Mouse (Mus musculus) layer of hippocampus, adult 8-10 months (tissue): ENCODE results near the gene Stx1a. TPM values are rescaled to one million over a fixed set of nuclear protein-coding genes. Genes with fewer than 3 reads are reported as not detected.
"Not testable (repeated sequence)": the region's sequence is repeated elsewhere in the genome, so short reads cannot be mapped to it uniquely, and the experiment has no call there.

ENCODE experiments used
- DNase-seq, 2 experiments: peaks; one replicate each; pipeline ENCODE4 v3.0.0; 2022; ENCODE audit warnings: low spot score in 2 of 2
- total RNA-seq, 4 experiments: library from RNA; stranded (reverse); gene quantifications; 2 replicates each; pipeline ENCODE4 v1.2.4; 2022

The Stx1a gene
- total RNA-seq, 4 experiments from 2014 or later = 84.7 to 93.8 (median 89.2) TPM

DNA sequence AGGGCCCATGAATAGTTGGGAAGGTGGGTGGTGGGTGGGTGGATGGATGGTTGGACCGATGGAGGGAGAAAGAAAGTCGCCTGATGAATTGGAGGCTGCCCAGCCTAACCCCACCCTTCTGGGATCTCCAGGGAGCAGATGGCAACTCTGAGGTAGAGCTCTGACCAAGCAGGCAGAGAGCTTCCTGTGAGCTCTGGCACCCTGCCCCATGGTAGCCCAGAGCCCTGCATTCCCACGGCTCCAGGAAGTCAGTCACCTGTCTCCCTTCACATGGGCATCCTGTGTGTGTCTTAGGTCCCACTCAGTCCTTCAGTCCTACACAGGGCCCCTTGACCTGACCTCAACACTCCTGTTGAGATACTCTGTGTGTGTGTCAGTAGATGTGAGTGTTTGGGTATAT is 14.7 kb downstream of the Stx1a start:
- DNase-seq = no peak

DNA sequence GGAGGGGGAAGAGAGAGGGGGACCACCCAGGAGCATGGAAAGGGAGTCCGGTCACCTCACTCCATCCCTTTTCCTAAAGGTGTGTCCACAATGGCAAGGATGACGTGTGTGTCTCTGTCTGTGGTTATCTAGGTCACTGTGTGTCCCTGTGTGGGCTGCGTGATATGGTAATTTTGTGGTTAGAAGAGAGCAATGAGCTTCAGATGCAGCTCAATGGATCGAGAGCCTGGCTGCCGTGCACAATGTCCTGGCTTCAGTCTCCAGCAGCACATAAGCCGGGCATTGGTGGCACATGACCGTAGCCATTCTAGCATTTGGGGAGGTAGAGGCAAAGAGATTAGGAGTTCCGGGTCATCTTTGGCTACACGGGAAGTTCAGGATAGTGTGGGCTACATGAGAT is 16.3 kb downstream of the Stx1a start:
- no peak for DNase-seq

DNA sequence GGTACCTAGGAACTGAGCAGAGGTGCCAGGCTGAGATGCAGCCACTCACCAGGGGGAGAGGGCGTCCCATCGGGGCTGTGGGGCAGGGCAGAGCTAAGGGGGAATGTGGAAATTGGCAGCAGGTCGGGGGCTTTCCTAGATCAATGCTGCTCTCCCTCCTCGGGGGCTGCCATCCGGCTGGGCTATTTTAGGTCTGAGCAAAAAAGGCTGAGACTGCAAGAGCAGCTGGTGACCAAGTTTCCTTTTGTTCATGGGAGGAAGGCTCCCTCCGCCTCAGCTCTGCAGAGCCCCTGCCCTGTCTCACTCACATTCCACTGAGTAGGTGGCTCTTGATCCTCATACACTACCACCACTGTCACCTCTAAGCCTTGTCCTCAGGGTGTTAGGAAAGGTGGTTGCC is 16.8 kb downstream of the Stx1a start:
- no peak for DNase-seq

DNA sequence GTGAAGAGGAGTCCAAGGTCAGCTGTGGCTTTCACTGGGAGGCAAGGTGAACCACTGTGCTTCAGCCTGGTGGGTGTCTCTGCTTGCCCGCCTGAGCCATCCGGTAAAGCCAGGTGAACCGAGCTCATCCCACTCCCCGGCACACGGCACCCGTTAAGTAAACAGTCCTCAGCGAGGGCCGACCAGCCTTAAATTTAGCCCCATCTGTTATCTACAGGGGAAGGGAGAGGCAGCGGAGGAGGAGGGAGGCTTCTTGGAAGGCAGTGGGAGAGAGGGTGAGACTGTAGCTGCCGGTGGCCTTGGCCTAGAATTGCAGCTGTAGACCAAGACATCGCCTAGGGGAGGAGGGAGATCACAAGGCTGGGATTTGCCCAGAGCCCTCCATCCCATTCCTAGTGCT is 17.5 kb downstream of the Stx1a start:
- DNase-seq = no peak

DNA sequence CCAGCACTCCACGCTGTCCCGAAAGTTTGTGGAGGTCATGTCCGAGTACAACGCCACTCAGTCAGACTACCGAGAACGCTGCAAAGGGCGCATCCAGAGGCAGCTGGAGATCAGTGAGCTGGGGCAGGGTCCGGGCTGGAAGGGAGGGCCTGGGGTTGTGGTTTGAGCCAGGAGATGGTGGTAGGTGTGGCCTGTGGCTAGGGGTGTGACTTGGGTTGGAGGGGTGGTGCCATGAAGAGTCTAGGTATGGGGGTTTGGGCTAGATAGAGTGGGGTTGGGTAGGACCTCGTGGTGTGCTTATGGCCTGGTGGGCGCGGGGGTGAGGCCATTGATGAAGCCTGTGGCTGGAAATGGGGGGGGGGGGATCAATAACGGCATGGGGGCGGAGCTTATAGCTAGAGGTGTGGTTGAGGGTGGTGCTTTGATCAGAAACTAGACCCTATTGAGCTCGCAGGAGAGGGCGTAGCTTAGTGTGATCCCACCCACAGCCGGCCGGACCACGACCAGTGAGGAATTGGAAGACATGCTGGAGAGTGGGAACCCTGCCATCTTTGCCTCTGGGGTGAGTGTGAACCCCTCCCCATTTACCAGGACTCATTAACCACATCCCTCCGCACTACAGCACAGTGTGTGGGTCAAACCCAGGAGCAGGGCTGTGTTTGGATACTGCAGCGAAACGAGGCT is 19.0 kb downstream of the Stx1a start:
- DNase-seq = no peak

DNA sequence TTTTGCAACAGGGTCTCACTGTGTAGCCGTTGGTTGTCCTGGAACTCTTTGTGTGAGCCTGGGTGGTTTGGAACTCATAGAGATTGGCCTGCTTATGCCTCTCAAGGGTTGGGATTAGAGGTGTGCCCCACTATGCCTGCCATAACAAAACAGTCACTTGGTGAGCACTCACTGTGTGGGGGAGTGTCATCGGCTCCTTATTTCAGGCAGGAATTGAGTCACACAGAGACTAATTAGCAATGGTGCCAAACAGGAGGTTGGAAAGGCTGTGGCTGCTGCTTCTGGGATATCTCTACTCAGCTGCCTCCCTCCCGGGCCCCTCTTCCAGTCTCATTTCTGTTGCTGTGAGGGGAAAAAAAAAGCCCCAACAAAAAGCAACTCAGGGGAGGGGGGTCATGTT is 21.3 kb downstream of the Stx1a start:
- DNase-seq = no peak

DNA sequence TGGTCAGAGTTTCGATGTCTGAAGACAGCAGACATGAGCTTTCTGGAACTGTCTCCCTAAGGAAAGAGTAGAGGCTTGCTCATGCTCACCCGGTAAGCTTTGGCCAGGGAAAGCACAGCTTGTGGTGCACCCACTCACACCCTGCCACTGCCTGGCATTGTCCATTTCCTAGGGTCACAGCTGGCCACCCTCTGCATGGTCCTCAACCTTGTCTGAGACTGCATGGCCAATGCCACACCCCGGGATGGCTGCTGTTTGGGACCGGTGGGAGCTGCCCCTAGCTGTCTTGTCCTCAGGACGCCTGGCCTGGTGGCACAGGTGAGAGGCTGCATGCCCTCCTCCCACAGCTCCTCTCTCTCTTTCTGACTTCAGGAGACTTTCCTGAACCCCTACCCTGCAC is 25.3 kb downstream of the Stx1a start:
- DNase-seq = no peak

DNA sequence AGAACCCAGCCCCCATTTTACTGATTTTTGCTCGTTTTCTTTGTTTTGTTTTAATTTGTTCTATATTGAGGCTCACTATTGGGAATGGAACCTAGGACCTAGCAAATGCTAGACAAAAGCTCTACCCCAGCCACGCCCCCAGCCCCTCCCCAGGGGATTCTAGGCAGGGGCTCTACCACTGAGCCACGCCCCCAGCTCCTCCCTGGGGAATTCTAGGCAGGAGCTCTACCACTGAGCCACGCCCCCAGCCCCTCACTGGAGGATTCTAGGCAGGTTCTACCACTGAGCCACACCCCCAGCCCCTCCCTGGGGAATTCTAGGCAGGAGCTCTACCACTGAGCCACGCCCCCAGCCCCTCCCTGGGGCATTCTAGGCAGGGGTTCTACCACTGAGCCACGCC is 26.0 kb downstream of the Stx1a start:
- not testable (repeated sequence) for DNase-seq

DNA sequence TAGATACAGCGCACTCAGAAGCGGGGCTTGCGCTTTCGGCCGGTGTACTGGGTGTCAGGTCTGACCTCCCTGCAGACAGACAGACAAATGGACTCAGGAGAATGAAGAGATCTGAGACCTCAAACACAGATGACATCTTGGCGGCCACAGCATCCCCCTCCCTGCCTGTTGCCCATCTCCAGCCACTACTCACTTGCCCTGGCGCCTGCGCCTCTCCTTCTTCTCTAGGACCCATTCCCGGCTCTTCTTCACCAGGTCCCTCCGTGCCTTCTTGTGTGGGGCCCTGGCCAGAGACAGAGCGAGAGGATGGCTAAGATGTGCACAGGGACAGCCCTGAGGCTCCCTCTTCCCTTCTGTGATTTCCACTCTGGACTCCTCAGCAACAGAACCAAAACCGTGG is 30.1 kb downstream of the Stx1a start:
- no peak for DNase-seq

DNA sequence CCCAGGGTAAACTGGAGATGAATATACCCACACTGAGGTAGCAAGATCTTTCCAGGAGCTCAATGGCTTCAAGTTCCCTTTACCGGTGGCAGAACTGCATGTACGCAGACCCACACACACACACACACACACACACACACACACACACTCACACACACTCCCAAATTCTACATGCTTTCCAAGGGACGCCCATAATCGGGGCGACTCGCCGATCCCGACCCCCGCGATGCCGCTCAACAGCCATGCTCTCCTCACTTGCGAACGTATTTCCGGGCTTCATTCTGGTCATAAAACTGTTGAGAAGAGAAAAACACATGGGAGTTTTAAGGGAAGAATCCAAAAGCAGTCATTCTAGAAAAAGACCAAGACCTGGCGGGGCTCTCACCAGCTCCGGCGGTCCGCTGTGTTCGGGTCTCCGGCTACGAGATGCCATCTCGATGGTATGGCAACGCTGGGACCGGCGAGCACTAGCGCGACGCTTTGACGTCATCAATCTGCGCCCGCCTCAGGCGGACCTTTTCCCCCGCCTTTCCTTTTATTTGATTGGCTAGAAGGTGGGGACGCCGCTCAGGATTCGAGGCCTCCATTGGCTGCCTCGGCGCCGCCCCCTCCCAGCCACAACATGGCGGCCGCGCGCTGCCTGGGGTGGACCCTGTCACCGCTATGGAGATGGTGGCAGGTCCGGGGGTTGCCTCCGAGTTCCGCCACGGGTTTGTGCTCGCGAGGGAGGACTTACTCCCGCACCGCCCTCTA is 40.5 kb downstream of the Stx1a start, which contains the start of gene Dnajc30:
Gene Dnajc30 (plus strand): TSS at position 574 of the 753 bp plus-strand sequence.
- peak; percentile 96 to 98 for DNase-seq

DNA sequence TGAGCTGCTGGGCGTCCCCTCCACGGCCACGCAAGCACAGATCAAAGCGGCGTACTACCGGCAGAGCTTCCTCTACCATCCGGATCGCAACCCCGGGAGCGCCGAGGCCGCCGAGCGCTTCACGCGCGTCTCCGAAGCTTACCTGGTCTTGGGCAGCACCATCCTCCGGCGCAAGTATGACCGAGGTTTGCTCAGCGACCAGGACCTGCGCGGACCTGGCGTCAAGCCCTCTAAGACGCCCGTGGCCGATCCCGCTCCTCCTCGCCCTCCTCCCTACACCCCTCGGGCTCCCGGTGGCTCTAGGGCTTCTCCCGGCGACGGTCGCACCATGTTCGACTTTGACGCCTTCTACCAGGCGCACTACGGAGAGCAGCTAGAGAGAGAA is 41.1 kb downstream of the Stx1a start:
- no peak for DNase-seq

DNA sequence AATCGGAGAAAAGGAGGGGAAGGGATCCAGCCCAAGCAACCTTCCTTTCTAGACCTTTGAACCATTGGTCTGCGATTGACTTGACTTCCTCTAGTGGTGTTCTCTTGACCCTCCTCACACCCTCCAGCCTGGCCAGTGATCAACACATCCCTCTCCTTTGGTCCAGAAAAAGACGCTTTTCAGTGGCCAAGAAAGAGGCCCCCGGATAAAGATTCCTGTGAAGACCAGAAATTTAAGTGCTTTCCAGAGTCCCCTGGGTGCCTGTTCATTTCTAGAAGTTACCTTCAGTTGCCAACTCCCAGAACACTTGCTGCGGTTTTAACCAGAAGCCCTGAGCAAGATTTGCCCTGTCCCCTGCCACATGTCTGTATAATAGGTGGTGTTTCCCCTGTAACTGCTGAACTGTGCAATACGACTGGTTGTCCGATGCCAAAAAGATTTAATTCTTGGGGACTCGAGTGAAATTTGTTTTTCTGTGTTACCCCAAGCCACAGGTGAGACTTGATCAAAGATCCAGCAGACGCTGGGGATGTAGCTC is 41.7 kb downstream of the Stx1a start, which contains the start of gene Bud23:
Gene Bud23 (minus strand): TSS at position 51 of the 538 bp plus-strand sequence.
- DNase-seq = not testable (repeated sequence)

DNA sequence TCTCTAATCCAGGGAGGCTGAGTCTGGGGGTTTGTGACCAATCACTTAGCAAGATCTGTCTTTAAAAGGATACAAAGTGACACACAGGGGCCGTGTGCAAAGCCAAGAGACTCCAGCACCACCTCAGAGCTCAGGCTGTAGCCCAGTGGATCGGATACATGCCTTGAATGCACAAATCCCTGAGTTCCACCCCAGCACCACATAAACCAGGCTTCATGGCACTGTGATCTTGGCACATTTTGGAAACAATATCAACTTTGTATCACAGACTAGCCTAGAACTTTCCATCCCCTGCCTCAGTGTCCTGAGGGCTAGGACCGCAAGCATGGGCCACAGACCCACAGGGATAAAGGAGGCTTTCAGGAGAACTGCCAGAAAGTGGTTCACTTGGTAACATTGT is 42.7 kb downstream of the Stx1a start:
- no peak for DNase-seq

DNA sequence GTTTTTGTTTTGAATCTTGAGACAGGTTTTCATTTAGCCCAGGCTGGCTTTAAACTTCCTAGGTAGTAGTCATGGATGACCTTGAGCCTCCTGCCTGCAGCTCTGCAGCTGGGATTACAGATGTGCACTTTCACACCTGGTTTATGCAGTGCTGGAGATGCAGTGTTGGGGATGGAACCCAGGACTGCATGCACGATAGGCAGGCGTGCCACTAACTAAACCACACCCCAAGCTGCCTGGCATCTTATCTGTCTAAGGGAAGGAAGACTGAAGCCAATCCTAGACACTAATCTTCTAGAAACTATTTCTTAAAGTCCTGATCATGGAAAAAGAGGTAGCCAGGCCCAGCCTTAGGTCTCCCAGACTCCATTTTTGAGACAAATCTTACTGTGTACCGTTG is 47.2 kb downstream of the Stx1a start:
- DNase-seq = no peak

DNA sequence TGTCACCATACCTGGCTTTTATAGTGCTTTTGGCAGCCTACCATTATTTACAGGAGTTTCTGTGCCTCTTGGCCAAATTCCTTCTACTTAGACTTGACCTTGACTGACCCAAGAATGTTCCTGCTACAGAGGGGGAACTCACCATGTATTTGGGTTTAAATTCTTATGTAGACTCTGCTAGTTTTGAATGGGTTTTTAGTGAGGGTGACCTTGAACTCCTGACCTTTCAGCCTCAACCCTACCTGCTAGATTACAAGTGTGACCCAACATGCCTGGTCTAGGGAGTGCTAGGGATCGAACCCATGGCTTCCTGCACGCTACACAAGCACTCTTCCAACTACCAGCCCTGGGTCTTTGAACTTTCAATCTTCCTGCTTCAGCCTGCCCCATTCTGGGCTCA is 48.8 kb downstream of the Stx1a start:
- DNase-seq = no peak

DNA sequence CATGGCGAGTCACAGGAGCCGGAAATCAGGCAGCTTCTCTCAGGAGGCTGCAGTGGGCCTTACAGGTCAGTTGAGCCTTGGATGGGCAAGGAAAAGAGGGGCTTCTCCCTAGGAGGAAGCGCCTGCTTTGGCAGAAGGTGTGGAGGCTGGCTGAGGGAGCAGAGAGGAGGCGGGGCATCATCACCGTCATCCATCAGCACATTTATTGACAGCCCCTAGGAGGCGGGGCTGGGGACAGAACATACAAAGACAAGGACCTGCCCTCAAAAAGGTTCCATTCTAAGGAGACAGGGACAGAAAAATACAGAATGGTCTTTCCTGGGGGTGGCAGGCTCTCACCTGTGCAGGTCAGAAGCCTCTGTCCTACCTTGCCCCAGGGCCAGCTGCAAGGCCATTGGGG is 49.4 kb downstream of the Stx1a start:
- DNase-seq = no peak

DNA sequence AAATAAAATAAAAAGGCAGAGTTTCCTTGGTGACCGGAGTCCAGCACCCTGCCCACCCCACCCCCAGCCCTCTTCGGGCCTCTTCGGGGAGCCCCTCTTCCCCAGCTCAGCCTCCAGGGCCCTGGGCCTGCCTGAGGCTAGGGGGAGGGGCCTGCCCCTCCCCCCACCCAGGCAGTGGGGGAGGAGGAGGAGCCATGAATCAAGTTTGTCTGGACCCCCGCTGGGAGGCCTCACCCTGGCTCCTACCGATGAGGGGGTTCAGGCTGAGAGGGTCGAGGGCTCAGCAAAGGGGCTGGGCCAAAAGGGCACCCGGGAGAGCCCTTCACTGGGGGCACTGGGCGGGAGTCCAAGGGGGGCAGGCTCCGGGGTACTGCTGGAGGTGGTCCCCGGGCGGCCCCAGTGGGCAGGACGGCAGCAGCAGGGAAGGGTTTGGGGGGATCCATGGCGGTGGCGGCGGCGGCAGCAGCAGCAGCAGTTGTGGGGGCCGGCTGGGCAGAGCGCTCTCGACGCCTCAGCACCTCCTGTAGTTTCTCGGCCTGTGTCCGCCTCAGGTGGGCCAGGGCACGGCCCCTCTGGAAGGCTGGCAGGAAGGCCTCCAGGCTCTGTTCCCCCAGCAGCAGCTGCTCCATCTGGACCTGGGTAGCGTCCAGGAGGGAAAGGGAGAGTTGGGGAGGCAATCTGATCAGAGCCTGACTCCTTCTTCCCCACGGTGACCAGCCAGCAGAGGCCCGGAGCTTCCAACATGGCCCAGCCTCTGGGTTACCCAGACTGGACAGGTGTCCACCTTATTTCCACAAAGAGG is 50.3 kb downstream of the Stx1a start:
- DNase-seq = no peak

DNA sequence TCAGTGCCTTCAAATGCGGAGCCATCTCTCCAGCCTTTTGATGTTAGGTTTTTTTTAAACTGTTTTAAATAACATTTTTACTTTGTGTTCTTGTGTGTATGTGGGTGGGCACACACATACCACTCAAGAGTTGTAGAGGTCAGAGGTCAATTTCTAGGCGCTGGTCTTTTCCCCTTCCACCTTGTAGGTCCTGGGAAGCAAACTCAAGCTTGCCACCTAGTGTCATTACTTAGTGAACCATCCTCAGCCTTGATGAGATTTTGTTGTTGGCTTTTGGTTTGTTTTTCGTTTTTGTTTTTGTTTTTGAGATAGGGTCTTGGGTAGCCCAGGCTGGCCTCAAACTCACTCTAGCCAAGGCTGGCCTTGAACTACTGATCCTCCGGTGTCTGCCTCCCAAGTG is 52.4 kb downstream of the Stx1a start:
- no peak for DNase-seq

DNA sequence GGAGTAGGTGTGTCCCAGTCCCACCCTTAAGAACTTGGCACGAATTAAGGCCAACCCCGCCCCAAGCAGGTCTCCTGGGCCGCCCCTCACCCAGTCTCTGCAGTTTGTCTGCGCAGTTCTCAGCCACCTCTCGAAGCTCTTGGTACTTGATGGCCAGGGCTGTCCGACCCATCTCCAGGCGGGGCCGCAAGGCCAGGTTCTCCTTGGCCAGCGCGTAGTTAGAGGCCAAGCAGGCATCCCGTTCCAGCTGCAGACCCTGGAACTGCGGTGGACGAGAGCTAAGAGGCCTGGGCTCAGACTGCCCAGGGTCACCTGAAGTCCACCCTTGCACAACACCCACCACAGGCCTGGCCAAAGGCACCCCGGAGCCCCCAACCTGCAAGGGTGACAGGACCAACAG is 53.1 kb downstream of the Stx1a start:
- no peak for DNase-seq

DNA sequence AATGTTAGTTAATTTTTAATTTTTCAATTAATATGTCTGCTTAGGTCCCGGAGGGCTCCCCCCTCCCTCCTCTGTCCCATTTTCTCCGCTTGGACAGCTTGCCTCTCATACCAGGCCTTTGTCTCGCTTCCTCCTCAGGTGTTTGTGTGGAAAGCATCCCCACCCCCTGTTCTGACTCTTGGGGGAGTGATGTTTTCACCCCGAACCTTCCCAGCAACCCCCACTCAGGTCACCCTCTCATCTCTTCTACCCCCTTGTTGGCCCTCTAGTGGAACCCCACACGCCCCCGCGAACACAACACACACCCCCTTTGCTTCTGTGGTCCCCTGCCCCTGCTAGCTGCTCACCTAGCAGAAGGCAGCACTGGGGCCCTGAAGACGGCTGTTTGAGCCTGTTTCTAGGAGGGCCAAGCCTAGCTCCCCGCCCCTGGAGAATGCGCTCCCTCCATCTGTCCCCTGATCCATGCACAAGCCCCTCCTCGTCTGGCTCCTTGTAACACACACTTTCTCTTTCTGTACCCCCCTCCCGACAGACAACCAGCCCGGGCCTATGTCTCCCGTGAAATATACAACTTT is 53.7 kb downstream of the Stx1a start:
- DNase-seq = peak; percentile 47 to 52
